Mouse (Mus musculus) small intestine, adult 2 months (tissue): Measurements from ENCODE around the gene Map4.

Experiments used
- CTCF ChIP-seq: fragments of 200-500 bp; IDR thresholded peaks from 2 replicates; pipeline ENCODE4 v1.5.1; 2012; ENCODE audit warnings: low read depth, mild to moderate bottlenecking, control low read depth, inconsistent platforms, low read length, moderate library complexity, mixed read lengths; ENCODE audit not compliant: insufficient replicate concordance, insufficient read length; ENCODE audit errors: extremely low read depth
- POLR2A ChIP-seq: fragments of 200-500 bp; IDR thresholded peaks from 2 replicates; pipeline ENCODE4 v1.6.1; 2012; ENCODE audit warnings: low read depth, mild to moderate bottlenecking, control low read depth, inconsistent platforms, low read length, moderate library complexity

DNA sequence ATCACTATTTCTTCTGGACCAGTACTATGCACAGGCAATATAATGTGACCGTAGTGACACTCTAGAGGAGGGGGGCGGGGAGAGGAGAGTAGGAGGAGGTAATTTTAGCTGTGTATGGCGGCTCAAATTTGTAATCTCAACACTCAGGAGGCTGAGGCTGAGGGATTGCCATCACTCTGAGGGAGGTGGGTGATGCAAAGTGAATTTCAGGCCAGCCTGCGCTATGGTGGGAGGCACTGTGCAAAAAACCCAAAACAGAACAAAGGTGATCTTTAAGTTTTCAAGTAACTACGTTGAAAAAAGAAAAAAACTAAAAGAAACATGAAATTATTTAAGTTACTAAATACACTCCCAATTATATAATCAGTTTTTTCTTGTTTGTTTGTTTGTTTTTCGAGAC is 508 bp upstream of the Map4 start:
- TF ChIP-seq CTCF (no peak), POLR2A (no peak)
